Mouse (Mus musculus): ENCODE results near the gene Gm43738. TPM values are rescaled to one million over a fixed set of nuclear protein-coding genes. Genes with fewer than 3 reads are reported as not detected.
"Not testable (repeated sequence)": the region's sequence is repeated elsewhere in the genome, so short reads cannot be mapped to it uniquely, and the experiment has no call there.

Gene Gm43738
- total RNA-seq, 1 experiment from 2014 or later = not detected

DNA sequence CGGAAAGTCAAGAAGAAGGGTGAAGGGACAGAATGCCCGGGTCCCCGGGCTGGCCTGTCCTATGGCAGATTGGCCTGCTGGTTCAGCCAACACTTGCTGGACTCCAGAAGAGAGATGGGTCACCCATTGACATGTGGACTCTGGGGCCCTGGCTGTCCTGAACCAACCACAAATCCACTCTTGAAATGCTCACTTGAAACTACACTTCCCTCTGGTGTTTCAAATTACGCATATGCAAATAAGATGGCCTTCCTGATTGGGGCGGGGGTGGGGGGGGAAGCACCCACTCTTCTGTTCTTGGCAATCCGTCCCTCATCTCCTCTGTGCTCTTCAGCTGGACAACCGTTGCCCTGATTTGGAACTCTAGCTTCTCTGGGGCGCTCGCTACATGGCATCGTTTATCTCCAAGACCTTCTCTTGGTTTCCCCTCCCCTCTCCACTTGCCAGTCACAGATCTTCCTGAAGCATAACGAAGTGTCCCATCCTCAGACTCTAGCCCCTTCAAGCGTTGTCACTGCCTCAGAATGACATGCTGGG, 16.2 kb downstream of the Gm43738 start:
- ATAC-seq (replicated peaks in 1 of 2; ENCODE audit: insufficient read depth in 1 of 2, low FRiP score in 2 of 2, low TSS enrichment in 1 of 2, low read depth in 1 of 2, poor library complexity in 2 of 2, severe bottlenecking in 2 of 2) = no peak

DNA sequence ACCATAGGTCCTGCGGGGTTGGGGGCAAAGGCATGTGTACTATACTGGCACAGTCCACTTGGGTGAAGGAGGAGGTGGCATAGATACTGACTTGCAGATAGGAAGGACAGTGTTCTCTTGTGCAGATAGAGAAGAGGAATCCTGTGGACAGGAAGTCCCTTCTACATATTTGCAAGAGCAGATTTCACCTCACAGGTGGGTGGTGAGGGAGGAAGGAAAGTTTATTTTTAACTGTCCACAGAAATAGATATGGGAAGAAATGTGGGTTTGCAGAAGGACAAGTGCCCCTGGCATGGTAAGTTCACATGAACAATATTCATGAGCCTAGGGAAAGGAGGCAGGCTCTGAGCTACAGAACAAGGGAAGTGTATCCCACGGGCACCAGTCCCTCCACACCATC, 16.8 kb downstream of the Gm43738 start:
- no peak for ATAC-seq (replicated peaks in 1 of 2; ENCODE audit: insufficient read depth in 1 of 2, low FRiP score in 2 of 2, low TSS enrichment in 1 of 2, low read depth in 1 of 2, poor library complexity in 2 of 2, severe bottlenecking in 2 of 2)

DNA sequence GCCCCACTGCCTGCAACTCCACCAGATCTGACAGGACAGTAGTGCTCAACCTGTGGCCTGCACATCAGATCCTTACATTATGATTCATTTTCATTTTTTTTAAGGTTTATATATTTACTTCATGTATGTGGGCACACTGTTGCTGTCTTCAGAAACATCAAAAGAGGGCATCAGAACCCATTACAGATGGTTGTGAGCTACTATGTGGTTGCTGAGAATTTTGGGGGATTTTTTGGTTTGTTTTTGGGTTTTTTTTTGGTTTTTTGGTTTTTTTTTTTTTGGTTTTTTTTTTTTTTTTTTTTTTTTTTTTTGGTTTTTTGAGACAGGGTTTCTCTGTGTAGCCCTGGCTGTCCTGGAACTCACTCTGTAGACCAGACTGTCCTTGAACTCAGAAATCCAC, 18.6 kb downstream of the Gm43738 start:
- ATAC-seq (replicated peaks in 1 of 2; ENCODE audit: insufficient read depth in 1 of 2, low FRiP score in 2 of 2, low TSS enrichment in 1 of 2, low read depth in 1 of 2, poor library complexity in 2 of 2, severe bottlenecking in 2 of 2) = not testable (repeated sequence)

DNA sequence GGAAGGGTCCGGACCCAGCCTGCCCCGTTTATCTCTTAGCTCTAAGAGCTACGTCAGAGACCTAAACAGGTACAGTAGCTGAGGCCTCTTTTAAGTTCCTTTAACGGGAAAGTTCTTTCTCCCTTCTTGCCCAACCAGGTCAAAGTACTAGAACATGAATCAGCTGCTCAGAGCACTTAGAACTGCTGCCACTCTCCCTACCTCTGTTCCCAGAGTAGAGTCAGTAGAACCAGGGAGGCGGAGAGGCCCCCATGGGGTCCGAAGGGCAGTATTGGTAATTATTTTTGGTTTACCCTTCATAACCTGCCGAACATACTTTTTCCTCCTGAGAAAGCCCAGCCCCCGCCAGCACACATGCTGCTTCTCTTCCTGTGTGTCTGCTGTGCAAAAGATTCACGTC, 23.5 kb downstream of the Gm43738 start:
- no peak for ATAC-seq (replicated peaks in 1 of 2; ENCODE audit: insufficient read depth in 1 of 2, low FRiP score in 2 of 2, low TSS enrichment in 1 of 2, low read depth in 1 of 2, poor library complexity in 2 of 2, severe bottlenecking in 2 of 2)

DNA sequence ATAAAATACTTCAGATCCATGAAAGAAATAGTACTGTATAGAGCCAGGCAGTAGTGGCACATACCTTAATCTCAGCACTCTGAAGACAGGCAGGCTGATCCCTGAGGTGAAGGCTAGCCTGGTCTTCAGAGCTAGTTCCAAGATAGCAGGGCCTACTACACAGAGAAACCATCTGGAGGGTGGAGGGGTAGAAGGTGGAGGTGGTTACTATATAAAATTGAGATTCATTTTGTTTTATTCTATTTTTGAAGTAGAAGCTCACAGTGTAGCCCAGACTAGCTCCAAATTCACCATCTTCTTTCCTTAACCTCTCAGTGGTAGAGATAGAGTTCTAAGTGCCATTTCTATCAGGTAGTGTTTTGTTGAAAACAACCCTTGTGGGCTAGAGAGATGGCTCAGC, 33.6 kb downstream of the Gm43738 start:
- ATAC-seq (replicated peaks in 1 of 2; ENCODE audit: insufficient read depth in 1 of 2, low FRiP score in 2 of 2, low TSS enrichment in 1 of 2, low read depth in 1 of 2, poor library complexity in 2 of 2, severe bottlenecking in 2 of 2) = no peak

DNA sequence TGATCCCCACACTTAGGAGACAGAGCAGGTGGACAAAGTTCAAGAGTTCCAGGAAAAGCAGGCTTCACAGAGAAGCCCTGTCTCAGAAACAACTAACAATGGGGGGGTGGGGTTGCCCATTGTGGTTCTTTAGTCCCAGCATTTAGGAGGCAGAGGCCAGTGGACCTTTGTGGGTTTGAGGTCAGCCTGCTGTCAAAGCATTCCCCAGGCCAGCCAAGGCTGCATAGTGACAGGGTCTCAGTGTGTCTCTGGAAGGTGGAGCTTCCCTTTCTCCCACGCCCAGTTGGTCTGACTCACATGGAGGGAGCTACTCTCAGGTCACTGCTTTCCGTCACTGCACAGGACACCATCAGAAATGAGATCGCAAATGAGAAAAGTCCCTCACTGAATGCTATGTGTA, 39.2 kb downstream of the Gm43738 start:
- ATAC-seq (replicated peaks in 1 of 2; ENCODE audit: insufficient read depth in 1 of 2, low FRiP score in 2 of 2, low TSS enrichment in 1 of 2, low read depth in 1 of 2, poor library complexity in 2 of 2, severe bottlenecking in 2 of 2) = no peak

DNA sequence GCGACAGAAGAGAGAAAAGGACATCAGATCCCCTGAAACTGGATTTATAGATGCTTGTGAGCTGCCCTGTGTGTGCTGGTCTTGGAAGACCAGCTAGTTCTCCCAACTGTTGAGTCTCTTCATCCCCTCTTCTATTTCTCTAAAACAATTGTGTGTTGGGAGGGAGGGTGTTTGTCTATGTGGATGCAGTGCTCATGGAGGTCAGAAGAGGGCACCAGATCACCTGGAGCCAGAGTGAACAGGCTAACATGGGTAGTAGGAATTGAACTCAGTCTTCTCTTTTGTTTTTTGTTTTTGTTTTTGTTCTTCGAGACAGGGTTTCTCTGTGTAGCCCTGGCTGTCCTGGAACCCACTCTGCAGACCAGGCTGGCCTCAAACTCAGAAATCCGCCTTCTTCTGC, 42.1 kb downstream of the Gm43738 start:
- peak in 1 of 2 experiments; percentile 46; a peak in 1 of 4 replicates for ATAC-seq (replicated peaks in 1 of 2; ENCODE audit: insufficient read depth in 1 of 2, low FRiP score in 2 of 2, low TSS enrichment in 1 of 2, low read depth in 1 of 2, poor library complexity in 2 of 2, severe bottlenecking in 2 of 2)

DNA sequence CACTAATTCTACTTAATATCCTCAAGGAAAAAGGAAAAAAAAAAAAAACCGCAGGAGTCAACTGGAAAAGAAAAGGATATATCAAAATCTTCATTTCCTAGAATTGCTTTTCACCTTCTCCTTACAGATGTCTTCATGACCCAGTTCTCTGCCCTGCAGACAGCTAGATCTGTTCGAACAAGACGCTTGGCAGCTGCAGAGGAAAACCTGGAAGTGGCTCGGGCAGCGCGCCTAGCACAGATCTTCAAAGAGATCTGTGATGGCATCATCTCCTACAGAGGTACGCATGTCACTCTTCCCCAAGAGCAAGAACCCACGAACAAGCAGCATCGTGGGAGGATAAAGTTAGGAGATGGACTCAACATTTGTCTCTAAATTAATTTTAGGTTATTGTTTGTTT, 42.5 kb downstream of the Gm43738 start:
- no peak for ATAC-seq (replicated peaks in 1 of 2; ENCODE audit: insufficient read depth in 1 of 2, low FRiP score in 2 of 2, low TSS enrichment in 1 of 2, low read depth in 1 of 2, poor library complexity in 2 of 2, severe bottlenecking in 2 of 2)

DNA sequence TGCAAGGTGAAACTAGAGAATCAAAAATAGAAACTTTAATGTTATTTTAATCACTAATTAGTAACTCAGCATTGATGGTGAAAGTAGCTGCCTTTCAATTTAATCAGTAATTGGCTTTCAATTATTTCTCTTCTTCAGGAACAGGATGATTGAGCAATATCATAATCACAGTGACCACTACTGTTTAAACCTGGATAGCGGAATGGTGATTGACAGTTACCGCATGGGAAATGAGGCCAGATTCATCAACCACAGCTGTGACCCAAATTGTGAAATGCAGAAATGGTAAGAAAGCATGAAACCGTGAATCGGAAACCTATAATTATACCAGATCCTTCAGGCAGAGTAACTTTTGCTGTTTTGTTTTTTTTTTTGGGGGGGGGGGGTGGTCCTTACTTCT, 57.5 kb downstream of the Gm43738 start:
- no peak for ATAC-seq (replicated peaks in 1 of 2; ENCODE audit: insufficient read depth in 1 of 2, low FRiP score in 2 of 2, low TSS enrichment in 1 of 2, low read depth in 1 of 2, poor library complexity in 2 of 2, severe bottlenecking in 2 of 2)

Other genes starting within 250 kb of the Gm43738 start
- 26.1 and 30.5 TPM in 2 replicates for gene Msto1, start 187.1 kb downstream of the Gm43738 start, total RNA-seq (2017)
- gene Ash1l, start 150.5 kb downstream of the Gm43738 start, total RNA-seq (2017) = 45.2 and 49.2 TPM in 2 replicates
- 67.4 and 78.0 TPM in 2 replicates for gene Dap3, start 149.9 kb downstream of the Gm43738 start, total RNA-seq (2017)
- gene Rusc1, start 7.8 kb downstream of the Gm43738 start, total RNA-seq (2017) = 8.4 and 15.2 TPM in 2 replicates
- gene Fdps, start 860 bp upstream of the Gm43738 start, total RNA-seq (2017) = 78.9 and 98.4 TPM in 2 replicates
- 1.9 and 15.5 TPM in 2 replicates for gene Pklr, start 35.0 kb upstream of the Gm43738 start, total RNA-seq (2017)
- gene Hcn3, start 59.1 kb upstream of the Gm43738 start, total RNA-seq (2017) = 1.5 and 3.5 TPM in 2 replicates
- 73.3 and 87.2 TPM in 2 replicates for gene Clk2, start 63.7 kb upstream of the Gm43738 start, total RNA-seq (2017)
- gene Scamp3, start 76.4 kb upstream of the Gm43738 start, total RNA-seq (2017) = 23.5 and 23.8 TPM in 2 replicates
- gene Fam189b, start 82.0 kb upstream of the Gm43738 start, total RNA-seq (2017) = 7.3 and 8.0 TPM in 2 replicates
- 33.2 and 43.8 TPM in 2 replicates for gene Gba, start 101.8 kb upstream of the Gm43738 start, total RNA-seq (2017)
- gene Thbs3, start 114.1 kb upstream of the Gm43738 start, total RNA-seq (2017) = 0.38 TPM in 1 of 2 replicates, not detected in the other
- gene Mtx1, start 126.0 kb upstream of the Gm43738 start, total RNA-seq (2017) = 52.1 and 81.3 TPM in 2 replicates
- 0.44 and 1.7 TPM in 2 replicates for gene Muc1, start 128.0 kb upstream of the Gm43738 start, total RNA-seq (2017)
- 108 and 186 TPM in 2 replicates for gene Krtcap2, start 144.9 kb upstream of the Gm43738 start, total RNA-seq (2017)
- 3.4 and 3.8 TPM in 2 replicates for gene Trim46, start 145.2 kb upstream of the Gm43738 start, total RNA-seq (2017)
- 65.6 and 96.1 TPM in 2 replicates for gene Dpm3, start 158.3 kb upstream of the Gm43738 start, total RNA-seq (2017)
- gene Slc50a1, start 169.5 kb upstream of the Gm43738 start, total RNA-seq (2017) = 96.6 and 133 TPM in 2 replicates
- 0.75 TPM in 1 of 2 replicates, not detected in the other for gene Efna1, start 180.0 kb upstream of the Gm43738 start, total RNA-seq (2017)
- not detected in 2 replicates for gene Efna3, start 221.9 kb upstream of the Gm43738 start, total RNA-seq (2017)
- gene Efna4, start 236.9 kb upstream of the Gm43738 start, total RNA-seq (2017) = 0.99 and 3.4 TPM in 2 replicates
- gene Adam15, start 248.9 kb upstream of the Gm43738 start, total RNA-seq (2017) = 28.9 and 30.9 TPM in 2 replicates

Measured in hematopoietic stem cell, adult 5-6 weeks (primary cell).